Mouse (Mus musculus): ENCODE results near the gene Tmem253. TPM values are rescaled to one million over a fixed set of nuclear protein-coding genes. Genes with fewer than 3 reads are reported as not detected.

Gene Tmem253
- polyA plus RNA-seq, 1 experiment from 2014 or later, result 0.66 TPM

DNA sequence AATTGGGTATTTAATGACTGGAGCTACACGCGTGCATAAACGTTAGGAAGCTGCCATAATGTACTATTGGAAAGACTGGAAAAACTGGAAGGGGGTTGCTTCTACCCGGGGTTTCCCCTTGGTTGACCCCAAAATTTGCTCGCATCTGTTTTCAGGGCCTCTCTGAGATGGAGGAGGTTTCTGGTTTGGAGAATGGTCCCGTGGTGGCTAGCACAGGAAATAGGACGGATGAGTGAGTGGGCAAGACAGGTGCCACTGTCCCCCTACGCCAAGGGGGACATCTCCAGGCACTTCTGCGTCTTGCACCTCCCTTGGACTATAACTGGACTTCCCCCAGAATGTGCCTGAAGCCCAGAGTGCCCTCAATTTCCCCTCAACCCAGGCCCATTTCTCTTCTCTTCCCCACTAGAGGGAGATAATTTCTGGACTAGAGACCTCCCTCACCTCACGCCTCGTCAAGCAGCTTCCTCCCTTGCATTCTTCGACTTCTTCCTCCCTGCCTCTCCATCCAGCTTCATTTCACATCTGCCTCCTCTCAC is 3.7 kb downstream of the Tmem253 start:
- H3K36me3 ChIP-seq (ENCODE audit: insufficient read depth, low read length), result no peaks in the 10 kb centered on the region
- H3K27me3 ChIP-seq (replicated peaks; ENCODE audit: insufficient read depth, low read length), result no peaks in the 10 kb centered on the region
- no peak for ATAC-seq
- no peaks in the 10 kb centered on the region for H3K9me3 ChIP-seq (ENCODE audit: low read length)
- peak overlapping the region; percentile 71 for H3K4me3 ChIP-seq (ENCODE audit: low read depth, low read length)
- peak overlapping the region; percentile 99 for H3K27ac ChIP-seq (ENCODE audit: low read length)
- no peaks in the 10 kb centered on the region; the same call in 1 of the 2 replicates for H3K4me1 ChIP-seq (ENCODE audit: insufficient read depth, low read depth, low read length)
- peak overlapping the region; percentile 82 for H3K4me2 ChIP-seq (replicated peaks; ENCODE audit: low read depth, low read length)
- 20% methylated on average over 12 of the region's 12 CpGs for WGBS
- no peak for DNase-seq (ENCODE audit: low spot score)
- TF ChIP-seq CTCF (IDR thresholded peaks at IDR 0.05) (peak; percentile 47; the same call in 1 of the 2 replicates), EP300 (IDR thresholded peaks at IDR 0.05) (peak; percentile 37; the same call in 1 of the 2 replicates)
- peak overlapping the region; percentile 89; the same call in 1 of the 2 replicates for H3K9ac ChIP-seq (replicated peaks; ENCODE audit: low read depth)

- no peaks in the 10 kb centered on the region; the same call in 1 of the 2 replicates for H3K4me1 ChIP-seq (ENCODE audit: insufficient read depth, low read depth, low read length)
- H3K27me3 ChIP-seq (replicated peaks; ENCODE audit: insufficient read depth, low read length), result no peaks in the 10 kb centered on the region
- no peaks in the 10 kb centered on the region for H3K36me3 ChIP-seq (ENCODE audit: insufficient read depth, low read length)
- peak; percentile 74 for TF ChIP-seq CTCF (IDR thresholded peaks at IDR 0.05)
- TF ChIP-seq EP300 (IDR thresholded peaks at IDR 0.05), result no peak
- H3K4me2 ChIP-seq (replicated peaks; ENCODE audit: low read depth, low read length), result peak overlapping the region; percentile 82
- peak overlapping the region; percentile 99 for H3K27ac ChIP-seq (ENCODE audit: low read length)
- peak overlapping the region; percentile 89 for H3K9ac ChIP-seq (replicated peaks; ENCODE audit: low read depth)
- H3K4me3 ChIP-seq (ENCODE audit: low read depth, low read length), result peak overlapping the region; percentile 71
- DNase-seq (ENCODE audit: low spot score) (peak; percentile 99), ATAC-seq (peak; percentile 89)
- WGBS, result 1% methylated on average over 65 of the region's 74 CpGs
- H3K9me3 ChIP-seq (ENCODE audit: low read length), result no peaks in the 10 kb centered on the region
These were observed 4.3 kb downstream of the Tmem253 start for GRCm38 (mm10) chr14:52019590-52020340.

DNA sequence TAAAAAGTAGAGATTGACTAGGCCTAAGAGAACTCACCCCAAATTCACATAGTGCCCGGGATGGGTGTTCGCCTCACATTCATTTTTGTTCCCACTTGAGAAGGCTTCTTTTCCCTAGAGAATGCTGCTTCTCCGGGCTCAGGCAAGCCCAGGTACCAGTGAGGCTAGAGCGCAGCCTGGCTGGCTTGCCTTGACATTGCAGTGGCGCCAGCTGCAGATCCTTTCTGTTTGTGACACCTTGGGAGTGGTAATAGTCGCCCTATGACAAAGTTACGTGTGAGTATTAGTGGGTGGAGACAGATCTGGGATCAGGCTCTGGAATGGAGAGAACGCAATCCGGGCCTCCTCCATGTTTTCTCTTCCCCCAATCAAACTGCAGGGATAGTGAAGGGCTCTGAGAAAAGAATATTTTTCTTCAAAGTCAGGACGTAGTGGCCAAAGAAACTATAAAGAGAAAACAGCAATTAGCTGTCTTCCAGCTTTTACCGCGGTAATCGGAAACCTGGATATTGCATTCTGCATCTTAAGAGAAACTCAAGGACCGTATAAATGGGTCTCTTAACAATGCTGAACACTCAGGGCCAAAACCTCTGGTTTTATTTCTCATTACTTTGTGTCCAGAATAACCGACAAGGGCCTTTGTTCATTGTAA is 5.2 kb downstream of the Tmem253 start, which contains the start of gene Zfp219:
Gene Zfp219 (minus strand): TSS at position 248 of the 652 bp plus-strand sequence.
- 0 out of 2 replicates have a peak, but pooled peaks have one; percentile 36 for TF ChIP-seq EP300 (IDR thresholded peaks at IDR 0.05)
- TF ChIP-seq CTCF (IDR thresholded peaks at IDR 0.05), result peak; percentile 90
- WGBS, result 4% methylated on average over 15 of the region's 15 CpGs
- H3K9me3 ChIP-seq (ENCODE audit: low read length), result no peaks in the 10 kb centered on the region
- H3K27me3 ChIP-seq (replicated peaks; ENCODE audit: insufficient read depth, low read length), result no peaks in the 10 kb centered on the region
- H3K27ac ChIP-seq (ENCODE audit: low read length), result peak within 1 kb of the TSS; percentile 99
- H3K36me3 ChIP-seq (ENCODE audit: insufficient read depth, low read length), result no peaks in the 10 kb centered on the region
- DNase-seq (ENCODE audit: low spot score) (peak; percentile 97), ATAC-seq (peak; percentile 71)
- H3K4me1 ChIP-seq (ENCODE audit: insufficient read depth, low read depth, low read length), result no peaks in the 10 kb centered on the region; the same call in 1 of the 2 replicates
- peak within 1 kb of the TSS; percentile 82 for H3K4me2 ChIP-seq (replicated peaks; ENCODE audit: low read depth, low read length)
- H3K4me3 ChIP-seq (ENCODE audit: low read depth, low read length), result peak within 1 kb of the TSS; percentile 71
- peak within 1 kb of the TSS; percentile 89 for H3K9ac ChIP-seq (replicated peaks; ENCODE audit: low read depth)

DNA sequence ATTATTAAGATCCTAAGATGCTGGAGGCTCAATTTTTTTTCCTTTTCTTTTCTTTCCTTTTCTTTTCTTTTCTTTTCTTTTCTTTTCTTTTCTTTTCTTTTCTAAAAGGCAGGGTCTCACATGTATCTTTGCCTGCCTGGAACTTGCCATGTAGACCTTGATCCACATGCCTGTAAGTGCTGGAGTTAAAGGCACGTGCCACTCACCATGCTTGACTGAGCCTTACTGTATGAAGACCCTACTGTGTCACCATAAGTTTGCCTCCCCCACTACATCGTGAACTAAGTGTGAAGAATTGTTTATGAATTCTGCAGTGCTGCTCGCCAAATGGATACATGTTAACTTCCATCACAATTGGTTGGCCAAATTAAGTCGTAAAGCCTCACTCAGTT is 5.7 kb downstream of the Tmem253 start:
- Histone ChIP-seq H3K4me1 (ENCODE audit: insufficient read depth, low read depth, low read length) (no peaks in the 10 kb centered on the region; the same call in 1 of the 2 replicates), H3K4me3 (ENCODE audit: low read depth, low read length) (no peak overlapping the region), H3K4me2 (replicated peaks; ENCODE audit: low read depth, low read length) (peak overlapping the region; percentile 82; the same call in 1 of the 2 replicates), H3K27ac (ENCODE audit: low read length) (peak overlapping the region; percentile 99), H3K9ac (replicated peaks; ENCODE audit: low read depth) (no peak overlapping the region), H3K9me3 (ENCODE audit: low read length) (no peaks in the 10 kb centered on the region), H3K27me3 (replicated peaks; ENCODE audit: insufficient read depth, low read length) (no peaks in the 10 kb centered on the region), H3K36me3 (ENCODE audit: insufficient read depth, low read length) (no peaks in the 10 kb centered on the region)
- ATAC-seq (no peak), DNase-seq (ENCODE audit: low spot score) (no peak)
- WGBS, result 53% methylated on average over 4 of the region's 4 CpGs
- TF ChIP-seq CTCF (IDR thresholded peaks at IDR 0.05) (no peak), EP300 (IDR thresholded peaks at IDR 0.05) (no peak)

DNA sequence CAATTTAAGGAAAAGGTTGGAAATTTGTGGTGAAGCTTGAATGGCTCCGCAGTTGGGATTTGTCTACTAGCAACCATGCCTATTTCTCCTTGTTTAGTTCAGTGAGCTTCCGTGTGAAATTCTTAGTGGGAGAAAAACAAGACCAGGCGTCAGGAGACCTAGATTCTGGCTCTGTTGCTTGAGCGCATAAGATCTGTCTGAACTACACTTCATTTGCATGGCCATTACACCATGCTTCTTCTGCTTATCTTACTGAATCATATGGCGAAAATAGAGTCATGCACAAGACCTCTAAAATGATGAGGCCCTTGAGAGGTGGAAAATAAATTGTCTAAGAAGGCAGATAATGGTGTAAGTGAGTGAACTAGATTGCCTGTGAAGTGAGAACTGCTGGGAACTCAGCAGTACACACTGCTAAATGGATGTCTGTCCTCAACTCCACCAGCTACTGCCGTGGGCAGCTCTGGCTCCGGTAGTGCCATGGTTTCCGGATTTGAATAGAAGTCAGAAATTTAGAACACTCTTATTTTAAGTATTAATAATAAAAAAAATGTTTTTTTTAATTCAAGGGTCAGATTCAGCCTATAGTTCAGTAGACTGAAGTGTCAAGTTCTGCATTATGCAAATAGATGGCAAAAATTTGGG is 6.2 kb downstream of the Tmem253 start:
- no peak overlapping the region for H3K9ac ChIP-seq (replicated peaks; ENCODE audit: low read depth)
- no peak overlapping the region; the same call in 1 of the 2 replicates for H3K27ac ChIP-seq (ENCODE audit: low read length)
- H3K9me3 ChIP-seq (ENCODE audit: low read length), result no peaks in the 10 kb centered on the region
- no peaks in the 10 kb centered on the region for H3K36me3 ChIP-seq (ENCODE audit: insufficient read depth, low read length)
- no peak overlapping the region for H3K4me2 ChIP-seq (replicated peaks; ENCODE audit: low read depth, low read length)
- no peak for ATAC-seq
- 89% methylated on average over 8 of the region's 8 CpGs for WGBS
- no peak for DNase-seq (ENCODE audit: low spot score)
- H3K4me1 ChIP-seq (ENCODE audit: insufficient read depth, low read depth, low read length), result no peaks in the 10 kb centered on the region; the same call in 1 of the 2 replicates
- no peaks in the 10 kb centered on the region for H3K27me3 ChIP-seq (replicated peaks; ENCODE audit: insufficient read depth, low read length)
- no peak for TF ChIP-seq CTCF (IDR thresholded peaks at IDR 0.05)
- no peak for TF ChIP-seq EP300 (IDR thresholded peaks at IDR 0.05)
- no peak overlapping the region for H3K4me3 ChIP-seq (ENCODE audit: low read depth, low read length)
